Mouse (Mus musculus) spleen, adult 2 months (tissue): ENCODE measurements around the gene Gbf1. TPM values are rescaled to one million over a fixed set of nuclear protein-coding genes. Genes with fewer than 3 reads are reported as not detected.

Experiments used
- DNase-seq, 2 experiments: peaks; one replicate each; pipeline versions ENCODE4 v3.0.0 to v3.0.0-alpha.2; 2012 to 2021; ENCODE audit warnings: low spot score in 2 of 2, low read depth in 1 of 2
- H3K27ac ChIP-seq: fragments of 200-500 bp; 2 replicates; pipeline ENCODE4 v1.5.1; 2012; ENCODE audit warnings: low read length, inconsistent platforms; ENCODE audit not compliant: insufficient read depth
- H3K27me3 ChIP-seq: fragments of 200-500 bp; 2 replicates; pipeline ENCODE4 v1.6.1; 2012; ENCODE audit warnings: mild to moderate bottlenecking, moderate library complexity, low read length, inconsistent platforms; ENCODE audit not compliant: control insufficient read depth, insufficient read depth
- H3K36me3 ChIP-seq: fragments of 200-500 bp; 2 replicates; pipeline ENCODE4 v1.6.1; 2012; ENCODE audit warnings: mild to moderate bottlenecking, low read length, inconsistent platforms; ENCODE audit not compliant: control insufficient read depth, insufficient read depth
- H3K4me1 ChIP-seq: fragments of 200-500 bp; 2 replicates; pipeline ENCODE4 v1.6.1; 2011; ENCODE audit warnings: inconsistent platforms; ENCODE audit not compliant: control insufficient read depth, insufficient read depth, insufficient read length
- H3K4me3 ChIP-seq: fragments of 200-500 bp; 2 replicates; pipeline ENCODE4 v1.5.1; 2011; ENCODE audit warnings: mild to moderate bottlenecking, inconsistent platforms; ENCODE audit not compliant: insufficient read depth, insufficient read length; ENCODE audit errors: extremely low read depth
- CTCF ChIP-seq: fragments of 200-500 bp; IDR thresholded peaks from 2 replicates; pipeline ENCODE4 v1.5.1; 2011; ENCODE audit warnings: mild to moderate bottlenecking, inconsistent platforms; ENCODE audit not compliant: insufficient read depth, insufficient read length, insufficient replicate concordance; ENCODE audit errors: extremely low read depth
- POLR2A ChIP-seq: fragments of 200-500 bp; IDR thresholded peaks from 2 replicates; pipeline ENCODE4 v1.6.1; 2011; ENCODE audit warnings: low read depth, low read length, inconsistent platforms
- WGBS: fragments of 180-500 bp; shearing (Covaris S2); methylation state at CpG from one replicate; pipeline ENCODE4 v1.1.7; 2018; 5-methylcytosine and 5-hydroxymethylcytosine counted together
- polyA plus RNA-seq: library from polyadenylated mRNA; depleted of rRNA; stranded (reverse); fragments of >200 nt; gene quantifications from 2 replicates; pipeline ENCODE4 v1.2.3, GENCODE M21; 2012; rRNA removed

Gbf1 gene
- polyA plus RNA-seq, 1 experiment = 67.7 TPM

- whole genome bisulfite sequencing = 86% methylated on average over 7 of the region's 7 CpGs
- TF ChIP-seq CTCF (no peak), POLR2A (no peak)
Measured at GRCm38 (mm10) chr19:46332721-46333339, 180.5 kb downstream of the Gbf1 start.

DNA sequence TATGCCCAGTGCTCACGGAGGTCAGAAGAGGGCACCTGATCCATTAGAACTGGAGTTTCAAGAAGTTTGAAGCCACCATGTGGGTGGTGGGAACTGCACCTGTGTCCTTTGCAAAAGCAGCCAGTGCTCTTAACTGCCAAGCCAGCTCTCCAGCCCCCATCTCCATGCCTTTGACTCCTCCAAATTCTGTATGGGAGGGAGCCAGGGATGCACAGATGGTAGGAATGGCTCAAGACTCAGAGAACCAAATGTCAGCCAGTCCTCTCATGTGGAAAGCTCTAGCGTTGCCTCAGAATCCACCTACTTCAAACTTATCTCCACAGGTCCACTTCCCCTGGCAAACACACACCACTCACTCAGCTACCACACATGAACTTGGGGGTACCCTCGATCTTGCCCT lies 181.6 kb downstream of the Gbf1 start:
- 91% methylated on average over 3 of the region's 3 CpGs for WGBS
- TF ChIP-seq POLR2A = no peak
- TF ChIP-seq CTCF = no peak
- DNase-seq = no peak
- Histone ChIP-seq H3K36me3 (0 out of 2 replicates have a peak, but pooled peaks cover 1% of the 10 kb centered on the region), H3K4me3 (no peak overlapping the region), H3K27ac (no peak overlapping the region), H3K4me1 (peaks cover 6% of the 10 kb centered on the region), H3K27me3 (no peaks in the 10 kb centered on the region)

More at GRCm38 (mm10) chr19:46332721-46333339, 180.5 kb downstream of the Gbf1 start:
- H3K27me3 ChIP-seq = no peaks in the 10 kb centered on the region
- H3K4me1 ChIP-seq = peaks cover 6% of the 10 kb centered on the region
- DNase-seq = no peak
- H3K36me3 ChIP-seq = 0 out of 2 replicates have a peak, but pooled peaks cover 1% of the 10 kb centered on the region
- H3K4me3 ChIP-seq = no peak overlapping the region
- no peak overlapping the region for H3K27ac ChIP-seq

Other genes with a start within 250 kb of the Gbf1 start
- 5.6 TPM in 2 replicates for gene Armh3, start 154.0 kb upstream of the Gbf1 start, polyA plus RNA-seq
- 7.4 and 8.8 TPM in 2 replicates for gene Hps6, start 149.0 kb upstream of the Gbf1 start, polyA plus RNA-seq
- 28.5 and 30.7 TPM in 2 replicates for gene Pprc1, start 107.6 kb upstream of the Gbf1 start, polyA plus RNA-seq
- 224 and 270 TPM in 2 replicates for gene Ldb1, start 107.3 kb upstream of the Gbf1 start, polyA plus RNA-seq
- 10.3 TPM in 2 replicates for gene Nolc1, start 76.6 kb upstream of the Gbf1 start, polyA plus RNA-seq
- gene Elovl3, start 20.6 kb upstream of the Gbf1 start, polyA plus RNA-seq = not detected in 2 replicates
- gene Pitx3, start 4.2 kb upstream of the Gbf1 start, polyA plus RNA-seq = not detected in 2 replicates
- gene Nfkb2, start 151.8 kb downstream of the Gbf1 start, polyA plus RNA-seq = 145 and 196 TPM in 2 replicates
- 3.6 and 4.7 TPM in 2 replicates for gene Psd, start 174.6 kb downstream of the Gbf1 start, polyA plus RNA-seq
- gene Fbxl15, start 175.7 kb downstream of the Gbf1 start, polyA plus RNA-seq = 12.1 and 16.4 TPM in 2 replicates
- gene Cuedc2, start 186.2 kb downstream of the Gbf1 start, polyA plus RNA-seq = 45.3 and 55.0 TPM in 2 replicates
- gene Mfsd13a, start 188.6 kb downstream of the Gbf1 start, polyA plus RNA-seq = 5.3 and 10.8 TPM in 2 replicates
- 0.16 and 0.42 TPM in 2 replicates for gene 2310034G01Rik, start 197.8 kb downstream of the Gbf1 start, polyA plus RNA-seq
- 55.7 and 60.5 TPM in 2 replicates for gene Actr1a, start 243.2 kb downstream of the Gbf1 start, polyA plus RNA-seq
- 18.6 and 22.1 TPM in 2 replicates for gene Sufu, start 244.4 kb downstream of the Gbf1 start, polyA plus RNA-seq